Mouse (Mus musculus) cerebellum, postnatal 25 days (tissue): ENCODE results near the gene AU021092.
A peak's percentile ranks its signal among the peaks of the same experiment; 100 is the strongest.
"Not testable (repeated sequence)": the region's sequence is repeated elsewhere in the genome, so short reads cannot be mapped to it uniquely, and the experiment has no call there.

Experiments used
- DNase-seq, 2 experiments: peaks; one replicate each; pipeline ENCODE4 v3.0.0; 2021; ENCODE audit warnings: mixed read lengths in 2 of 2

AU021092 gene

GRCm38 (mm10) chr16:5222140-5222539, at the start of gene AU021092:
TSS of gene AU021092 (minus strand) at chr16:5222299.
- DNase-seq = no peak

GRCm38 (mm10) chr16:5271411-5272035, 49.4 kb upstream of the AU021092 start:
- no peak for DNase-seq

GRCm38 (mm10) chr16:5263926-5264325, 41.8 kb upstream of the AU021092 start:
- DNase-seq = no peak

GRCm38 (mm10) chr16:5263156-5263555, 41.1 kb upstream of the AU021092 start:
- no peak for DNase-seq

GRCm38 (mm10) chr16:5255779-5256496, 33.8 kb upstream of the AU021092 start, which contains the start of gene Eef2kmt:
TSS of gene Eef2kmt (minus strand) at chr16:5255983.
- DNase-seq = peak; percentile 90 to 95

GRCm38 (mm10) chr16:5255081-5255740, 33.1 kb upstream of the AU021092 start:
- no peak for DNase-seq

- DNase-seq = peak; percentile 51 to 73
Measured at GRCm38 (mm10) chr16:5254346-5255025, 32.4 kb upstream of the AU021092 start.

GRCm38 (mm10) chr16:5252260-5252659, 30.2 kb upstream of the AU021092 start:
- no peak for DNase-seq

GRCm38 (mm10) chr16:5250891-5251290, 28.8 kb upstream of the AU021092 start:
- no peak for DNase-seq

- DNase-seq = peak; percentile 50 to 70
Measured at GRCm38 (mm10) chr16:5244411-5244810, 22.3 kb upstream of the AU021092 start.

- no peak for DNase-seq
Measured at GRCm38 (mm10) chr16:5242882-5243281, 20.8 kb upstream of the AU021092 start.

- DNase-seq = no peak
Measured at GRCm38 (mm10) chr16:5242355-5242754, 20.3 kb upstream of the AU021092 start.

- DNase-seq = peak; percentile 94 to 97
Measured at GRCm38 (mm10) chr16:5233418-5234313, 11.6 kb upstream of the AU021092 start, which contains the start of gene Alg1. TSS of gene Alg1 (plus strand) at chr16:5233621.

GRCm38 (mm10) chr16:5232982-5233381, 10.9 kb upstream of the AU021092 start:
- no peak for DNase-seq

GRCm38 (mm10) chr16:5228103-5228502, 6.0 kb upstream of the AU021092 start:
- DNase-seq = not testable (repeated sequence)

- DNase-seq = not testable (repeated sequence)
Measured at GRCm38 (mm10) chr16:5227501-5227900, 5.4 kb upstream of the AU021092 start.

- DNase-seq = not testable (repeated sequence)
Measured at GRCm38 (mm10) chr16:5226534-5226933, 4.4 kb upstream of the AU021092 start.

GRCm38 (mm10) chr16:5221403-5221802, 696 bp downstream of the AU021092 start:
- no peak for DNase-seq

GRCm38 (mm10) chr16:5217341-5218133, 4.6 kb downstream of the AU021092 start:
- no peak for DNase-seq

GRCm38 (mm10) chr16:5216686-5217085, 5.4 kb downstream of the AU021092 start:
- no peak for DNase-seq

GRCm38 (mm10) chr16:5214126-5214525, 8.0 kb downstream of the AU021092 start:
- no peak for DNase-seq
